Mouse (Mus musculus) ES-E14 (cell line): ENCODE measurements around the gene Rbp3.

Experiments
- HCFC1 ChIP-seq: IDR thresholded peaks from 2 replicates; pipeline ENCODE4 v1.6.1; 2012; ENCODE audit warnings: low read length, inconsistent platforms, borderline replicate concordance; ENCODE audit not compliant: insufficient read depth
- MAFK ChIP-seq: IDR thresholded peaks from 2 replicates; pipeline ENCODE4 v1.6.1; 2014; ENCODE audit warnings: mild to moderate bottlenecking, low read depth, low read length, inconsistent platforms; ENCODE audit not compliant: insufficient read depth
- ZC3H11A ChIP-seq: IDR thresholded peaks from 2 replicates; pipeline ENCODE4 v1.6.1; 2012; ENCODE audit warnings: low read depth, mild to moderate bottlenecking, inconsistent platforms, low read length, borderline replicate concordance
- ZNF384 ChIP-seq: IDR thresholded peaks from 2 replicates; pipeline ENCODE4 v1.6.1; 2012; ENCODE audit warnings: low read depth, low read length, inconsistent platforms

DNA sequence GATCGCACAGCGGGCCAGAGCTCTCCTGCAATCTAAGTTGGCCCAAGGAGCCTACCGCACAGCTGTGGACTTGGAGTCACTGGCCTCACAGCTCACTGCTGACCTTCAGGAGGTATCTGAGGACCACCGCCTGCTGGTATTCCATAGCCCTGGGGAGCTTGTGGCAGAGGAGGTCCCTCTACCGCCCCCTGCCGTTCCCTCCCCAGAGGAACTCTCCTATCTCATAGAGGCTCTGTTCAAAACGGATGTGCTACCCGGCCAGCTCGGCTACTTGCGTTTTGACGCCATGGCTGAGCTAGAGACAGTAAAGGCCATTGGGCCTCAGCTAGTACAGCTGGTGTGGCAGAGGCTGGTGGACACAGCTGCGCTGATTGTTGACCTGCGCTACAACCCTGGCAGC, 2.3 kb downstream of the Rbp3 start:
- no peak for TF ChIP-seq HCFC1
- TF ChIP-seq ZC3H11A: no peak
- TF ChIP-seq ZNF384: no peak
- TF ChIP-seq MAFK: no peak
